Mouse (Mus musculus): ENCODE measurements at regions not wholly inside any gene's neighbourhood (a gene's known extent, or its start where the extent isn't known, plus 50 kb on each side); places are given as distances from the start of the nearest gene placed in this dataset.

- TF ChIP-seq CTCF (IDR thresholded peaks at IDR 0.05; ENCODE audit: low read depth, low read length) (no peak), TAL1 (conservative IDR thresholded peaks at IDR 0.05; ENCODE audit: low read depth, low read length) (no peak)
Measured at GRCm38 (mm10) chr2:139380285-139380684, 113.4 kb upstream of the Sptlc3 start.

Measured in G1E (cell line).